Mouse (Mus musculus) heart, postnatal 4 days (tissue): ENCODE data around the gene 2410004B18Rik. TPM values are rescaled to one million over a fixed set of nuclear protein-coding genes. Genes with fewer than 3 reads are reported as not detected.

ENCODE experiments used
- DNase-seq: peaks from one replicate; pipeline ENCODE4 v3.0.0; 2021
- total RNA-seq, 2 experiments: library from RNA; stranded (reverse); gene quantifications; 2 replicates each; pipeline ENCODE4 v1.2.3; 2021

The 2410004B18Rik gene
- total RNA-seq, 2 experiments from 2014 or later, result 24.8 to 25.5 TPM

DNA sequence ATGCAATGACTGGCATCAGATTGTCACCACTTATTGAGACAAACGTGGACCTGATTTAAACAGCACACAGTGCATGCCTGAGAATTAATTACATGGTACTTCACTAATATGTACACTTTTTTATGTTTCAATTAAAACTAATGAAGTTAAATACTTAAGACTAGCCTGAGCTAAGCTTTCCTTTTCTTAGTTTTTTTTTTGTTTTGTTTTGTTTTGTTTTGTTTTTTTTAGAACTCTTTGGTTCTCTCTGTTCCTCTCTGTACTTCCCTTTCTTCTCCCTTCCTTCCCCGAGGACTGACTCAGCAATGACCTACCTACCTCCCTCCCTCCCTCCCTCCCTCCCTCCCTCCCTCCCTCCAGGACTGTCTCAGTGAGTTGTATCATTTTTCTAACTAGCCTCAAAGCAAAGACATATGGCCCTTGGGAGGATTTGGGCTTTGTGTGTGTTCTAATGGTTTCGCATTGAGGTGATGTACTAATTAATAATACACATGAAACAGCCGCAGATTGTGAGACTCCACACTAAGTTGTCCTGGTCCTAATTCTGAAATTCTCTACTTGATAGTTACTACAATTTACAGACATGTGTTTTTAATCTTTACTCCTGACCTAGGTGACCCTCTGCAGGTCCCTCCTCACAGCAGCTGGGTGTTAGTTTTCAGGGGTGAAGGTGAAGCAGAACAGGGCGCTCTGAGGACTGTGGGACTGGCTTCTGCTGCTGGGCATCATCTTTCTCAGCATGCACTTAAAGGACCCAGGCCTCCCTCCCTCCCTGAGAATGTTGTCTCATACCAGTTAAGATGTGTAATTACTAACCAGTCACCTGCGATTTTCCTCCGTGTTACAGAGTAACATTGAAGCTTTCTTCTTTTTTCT lies 8.1 kb upstream of the 2410004B18Rik start:
- no peak for DNase-seq

DNA sequence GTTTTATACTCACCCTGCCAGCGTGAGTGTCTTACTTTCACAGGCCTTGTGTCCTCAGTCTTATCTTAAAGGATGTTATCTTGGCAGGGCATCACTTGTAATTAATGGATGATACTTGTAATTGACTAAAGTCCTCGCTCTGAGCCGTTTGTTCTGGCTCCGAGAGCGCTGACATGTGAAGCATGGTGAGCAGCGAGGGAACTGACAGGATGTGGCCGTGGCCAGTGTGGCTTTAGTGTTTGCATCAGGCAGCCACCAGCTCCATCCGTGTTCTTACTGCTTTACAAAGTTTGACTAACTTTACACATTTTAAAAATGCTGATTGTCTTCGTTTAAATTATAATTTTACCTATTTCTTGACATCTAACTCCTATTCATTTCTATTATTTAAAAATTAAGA lies 4.0 kb upstream of the 2410004B18Rik start:
- DNase-seq, result no peak

DNA sequence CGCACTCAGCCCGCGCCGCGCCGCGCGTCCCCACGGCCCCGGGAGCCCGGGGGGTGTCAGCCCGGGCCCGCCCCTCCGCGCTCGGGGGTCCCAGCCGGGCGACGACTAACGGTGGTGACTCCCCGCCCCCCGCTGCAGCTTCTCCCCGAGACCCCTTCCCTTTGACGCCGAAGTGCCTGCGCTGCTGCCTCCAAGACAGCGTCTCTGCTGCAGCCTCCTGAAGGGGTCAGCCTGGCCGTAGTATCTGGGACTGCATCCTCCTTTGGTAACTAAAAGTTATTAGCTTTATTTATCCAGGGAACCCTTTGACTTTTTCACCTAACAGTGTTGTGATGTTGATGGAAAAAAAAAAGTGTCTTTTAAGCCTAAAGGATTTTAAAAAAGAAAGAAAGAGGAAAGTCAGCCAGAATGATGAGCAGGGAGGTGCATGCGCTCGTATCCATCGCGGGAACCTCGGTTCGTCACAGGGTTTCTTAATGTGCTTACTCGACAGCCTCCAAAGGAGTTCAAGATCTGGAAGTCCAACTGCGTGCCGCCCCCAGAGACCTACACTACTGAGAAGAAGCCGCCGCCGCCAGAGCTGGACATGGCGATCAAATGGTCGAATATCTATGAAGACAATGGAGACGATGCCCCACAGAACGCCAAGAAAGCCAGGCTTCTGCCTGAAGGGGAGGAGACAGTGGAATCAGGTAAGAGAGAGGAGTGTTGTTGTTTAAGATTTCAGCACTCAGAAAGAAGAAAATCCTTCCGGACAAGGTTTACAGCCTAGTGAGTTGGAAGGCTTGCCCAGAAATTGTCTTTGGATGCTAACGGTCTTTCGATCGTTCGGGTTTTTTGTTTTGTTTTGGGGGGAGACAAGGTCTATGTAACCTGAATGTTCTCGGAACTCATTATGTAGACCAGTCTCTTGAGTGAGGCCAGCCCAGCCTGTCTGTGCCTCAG lies 863 bp downstream of the 2410004B18Rik start:
- DNase-seq, result peak; percentile 25

DNA sequence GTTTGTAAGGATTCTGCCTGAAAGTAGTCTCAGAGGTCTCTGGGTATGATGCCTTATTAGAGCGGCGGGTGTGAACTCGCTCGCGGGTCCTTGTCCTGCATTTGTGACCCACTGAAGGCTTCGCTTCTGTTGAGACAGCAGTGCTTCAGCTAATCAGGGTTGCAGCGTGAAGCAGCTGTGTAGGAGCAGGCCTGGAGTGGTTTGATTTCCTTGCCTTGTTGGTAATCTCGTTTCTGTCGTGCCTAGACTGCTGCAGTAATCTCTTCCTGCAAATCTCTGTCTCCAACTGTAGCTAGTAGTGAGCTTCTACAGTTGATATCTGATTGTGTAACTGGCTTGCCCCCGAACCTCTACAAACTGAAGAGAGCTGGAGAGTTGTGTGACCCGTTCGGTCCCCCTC lies 1.6 kb downstream of the 2410004B18Rik start:
- no peak for DNase-seq

DNA sequence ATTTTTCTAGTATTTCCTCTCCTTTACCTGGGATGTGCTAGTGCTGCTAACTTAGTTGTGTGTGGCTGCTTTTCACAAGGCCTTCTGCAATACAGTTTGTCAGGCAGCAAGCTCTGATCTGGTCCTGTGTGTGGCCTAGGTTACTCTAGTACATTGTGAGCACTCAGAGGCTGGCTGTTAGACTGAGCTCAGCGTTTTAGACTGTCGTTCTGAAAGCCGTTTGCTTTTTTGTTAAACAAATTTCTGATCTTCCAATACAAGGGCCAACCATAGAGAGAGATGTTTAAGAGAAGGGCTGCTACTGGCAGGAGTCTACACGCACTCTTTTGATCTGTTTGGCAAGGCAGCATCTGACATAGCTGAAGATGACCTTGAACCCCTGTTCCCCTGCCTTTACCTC lies 2.2 kb downstream of the 2410004B18Rik start:
- DNase-seq, result no peak

DNA sequence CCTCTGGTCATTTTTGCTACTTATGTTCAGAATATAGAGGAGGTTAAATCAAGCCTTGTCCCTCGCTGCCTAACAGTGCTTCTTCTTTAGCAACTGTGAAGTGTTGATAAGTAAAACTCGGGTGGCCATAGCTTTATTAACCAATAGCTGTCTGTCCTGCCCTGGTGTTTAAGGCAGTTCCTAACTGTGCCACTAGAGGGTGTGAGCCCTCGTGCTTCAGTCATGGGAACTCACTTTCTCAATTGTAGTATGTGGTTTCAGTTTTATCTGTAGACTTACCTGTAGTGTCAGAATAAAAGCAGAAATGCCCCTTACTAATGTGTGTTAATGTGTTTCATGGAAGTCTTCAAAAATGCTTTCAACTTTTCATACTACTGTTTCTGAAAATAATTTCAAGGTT lies 4.2 kb downstream of the 2410004B18Rik start:
- peak; percentile 84 for DNase-seq

DNA sequence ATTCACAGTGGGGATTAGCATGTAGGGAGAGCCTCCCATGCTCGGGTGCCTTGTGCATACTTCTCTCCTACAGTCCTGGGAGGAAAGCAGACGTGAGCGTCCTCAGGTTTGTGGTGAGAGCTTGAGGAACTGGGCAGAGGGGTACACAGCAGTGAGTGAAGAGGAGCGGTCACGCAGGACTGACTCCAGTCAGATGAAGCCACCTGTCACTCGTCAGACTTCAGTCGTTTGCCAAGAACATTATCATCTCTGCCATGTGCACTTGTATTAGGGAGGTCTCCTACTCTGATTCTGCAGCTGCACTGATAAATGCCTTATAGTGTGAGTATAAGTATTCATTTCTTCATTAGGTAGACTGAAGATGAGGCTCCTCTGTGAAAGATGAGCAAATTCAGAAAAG lies 6.5 kb downstream of the 2410004B18Rik start:
- no peak for DNase-seq

DNA sequence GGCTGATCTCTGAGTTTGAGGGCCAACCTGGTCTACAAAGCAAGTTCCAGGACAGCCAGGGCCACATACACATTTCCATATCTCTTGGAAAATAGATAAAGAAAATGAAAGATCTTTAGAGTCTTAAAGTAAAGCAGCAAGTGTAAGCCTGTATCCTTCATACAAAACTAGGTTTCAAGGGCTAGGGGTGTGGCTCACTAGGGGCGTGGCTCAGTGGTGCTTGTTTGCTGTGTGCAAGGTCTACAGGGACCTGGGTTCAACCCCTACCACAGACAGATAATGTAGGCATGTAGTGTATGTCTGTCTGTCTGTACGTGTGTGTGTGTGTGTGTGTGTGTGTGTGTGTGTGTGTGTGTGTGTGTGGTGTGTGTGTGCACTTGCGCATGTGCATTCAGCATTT lies 8.1 kb downstream of the 2410004B18Rik start:
- DNase-seq, result no peak

DNA sequence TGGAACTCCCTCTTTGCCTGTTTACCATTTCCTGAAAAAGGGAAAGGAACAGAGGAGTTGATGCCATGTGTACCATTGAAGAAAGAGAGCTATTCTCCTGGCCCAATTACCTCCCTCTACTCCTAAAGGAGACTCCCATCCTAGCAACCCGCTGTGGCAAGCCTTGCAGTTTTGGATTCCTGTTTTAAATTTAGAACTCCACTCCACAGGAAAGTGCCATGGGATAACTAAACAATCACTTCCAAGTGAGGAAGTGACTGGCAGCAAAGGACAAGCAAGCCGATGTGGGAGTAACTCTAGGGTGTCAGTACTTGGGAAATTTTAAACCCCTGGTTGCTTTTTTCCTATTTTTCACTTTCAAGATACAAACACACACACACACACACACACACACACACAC lies 8.8 kb downstream of the 2410004B18Rik start:
- DNase-seq, result no peak

DNA sequence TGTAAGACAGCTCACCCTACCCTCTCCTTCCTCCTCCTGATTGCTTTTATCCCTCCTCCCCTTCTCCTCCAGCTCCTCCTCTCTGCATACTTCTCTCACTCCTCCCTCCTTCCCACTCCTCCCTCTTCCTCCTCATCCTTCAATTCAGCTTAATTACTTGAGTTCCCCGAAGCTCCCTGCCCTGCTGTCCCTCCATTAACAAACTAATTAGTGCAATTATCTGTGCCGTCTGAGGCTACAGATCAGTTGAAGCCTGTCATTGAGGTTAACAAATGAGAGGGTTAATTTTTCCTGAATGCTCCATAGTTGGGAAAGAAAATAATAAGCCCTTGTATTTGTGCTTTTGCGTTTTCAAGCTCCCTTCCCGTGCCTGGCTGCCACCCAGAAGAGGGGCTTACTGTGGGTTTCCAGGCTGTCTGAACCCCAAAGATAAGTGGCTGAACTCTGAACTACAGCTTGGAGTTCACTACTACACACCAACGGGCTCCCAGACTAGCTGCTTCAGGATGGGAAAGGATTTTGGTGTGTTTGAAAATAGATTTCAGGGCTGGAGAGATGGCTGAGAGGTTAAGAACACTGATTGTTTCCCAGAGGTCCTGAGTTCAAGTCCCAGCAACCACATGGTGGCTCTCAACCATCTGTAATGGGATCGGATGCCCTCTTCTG lies 9.9 kb downstream of the 2410004B18Rik start:
- no peak for DNase-seq

DNA sequence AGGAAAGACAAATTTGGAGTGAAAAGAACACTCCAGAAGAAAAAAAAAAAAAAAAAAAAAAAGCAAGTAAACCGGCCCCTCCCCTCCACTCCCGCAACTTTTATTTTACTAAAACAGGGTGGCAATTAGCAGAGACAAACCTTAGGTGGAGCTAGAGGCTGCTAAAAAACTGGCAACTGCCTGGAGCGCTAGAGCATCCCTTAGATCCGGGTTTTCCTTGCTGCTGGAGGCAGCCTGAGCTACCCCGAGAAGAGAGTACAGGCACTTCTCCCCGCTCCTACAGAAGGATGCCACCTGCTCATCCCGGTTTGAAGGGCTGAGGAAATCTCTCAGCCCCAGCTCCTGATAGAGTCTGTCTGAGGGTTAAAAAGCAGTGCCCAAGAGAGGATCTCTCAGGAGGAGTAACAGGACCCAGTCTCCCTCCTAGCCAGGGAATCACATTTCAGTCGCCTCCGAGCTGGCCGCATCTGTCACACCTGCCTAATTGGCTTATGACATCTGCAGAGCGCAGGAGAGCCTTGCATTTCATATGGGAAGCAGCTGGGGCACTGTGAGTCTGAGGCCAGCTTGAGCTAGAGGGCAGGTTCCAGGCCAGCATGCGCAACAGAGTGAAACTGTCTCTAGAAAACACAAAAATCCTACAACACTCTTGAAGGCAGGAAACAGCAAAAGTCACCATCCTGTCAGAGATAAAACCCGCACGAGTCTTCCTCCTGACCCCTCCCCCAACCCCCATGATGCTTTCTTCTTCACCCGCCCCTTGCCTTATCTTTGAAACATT lies 12.4 kb downstream of the 2410004B18Rik start:
- DNase-seq, result peak; percentile 64

DNA sequence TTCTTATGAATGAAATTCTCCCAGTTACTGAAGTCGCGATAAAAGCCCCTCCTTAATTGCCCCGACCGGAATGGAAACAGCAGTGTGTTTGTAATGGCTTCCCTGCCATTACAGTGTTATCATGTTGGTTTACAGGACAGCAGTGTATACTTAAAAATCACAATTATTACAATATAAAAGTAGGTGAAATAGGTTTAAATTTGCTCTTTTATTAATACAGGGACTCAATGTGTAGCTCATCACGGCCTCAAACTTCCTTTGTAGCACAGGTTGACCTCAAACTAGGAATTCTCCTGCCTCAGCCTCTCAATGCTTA lies 13.0 kb downstream of the 2410004B18Rik start:
- no peak for DNase-seq

DNA sequence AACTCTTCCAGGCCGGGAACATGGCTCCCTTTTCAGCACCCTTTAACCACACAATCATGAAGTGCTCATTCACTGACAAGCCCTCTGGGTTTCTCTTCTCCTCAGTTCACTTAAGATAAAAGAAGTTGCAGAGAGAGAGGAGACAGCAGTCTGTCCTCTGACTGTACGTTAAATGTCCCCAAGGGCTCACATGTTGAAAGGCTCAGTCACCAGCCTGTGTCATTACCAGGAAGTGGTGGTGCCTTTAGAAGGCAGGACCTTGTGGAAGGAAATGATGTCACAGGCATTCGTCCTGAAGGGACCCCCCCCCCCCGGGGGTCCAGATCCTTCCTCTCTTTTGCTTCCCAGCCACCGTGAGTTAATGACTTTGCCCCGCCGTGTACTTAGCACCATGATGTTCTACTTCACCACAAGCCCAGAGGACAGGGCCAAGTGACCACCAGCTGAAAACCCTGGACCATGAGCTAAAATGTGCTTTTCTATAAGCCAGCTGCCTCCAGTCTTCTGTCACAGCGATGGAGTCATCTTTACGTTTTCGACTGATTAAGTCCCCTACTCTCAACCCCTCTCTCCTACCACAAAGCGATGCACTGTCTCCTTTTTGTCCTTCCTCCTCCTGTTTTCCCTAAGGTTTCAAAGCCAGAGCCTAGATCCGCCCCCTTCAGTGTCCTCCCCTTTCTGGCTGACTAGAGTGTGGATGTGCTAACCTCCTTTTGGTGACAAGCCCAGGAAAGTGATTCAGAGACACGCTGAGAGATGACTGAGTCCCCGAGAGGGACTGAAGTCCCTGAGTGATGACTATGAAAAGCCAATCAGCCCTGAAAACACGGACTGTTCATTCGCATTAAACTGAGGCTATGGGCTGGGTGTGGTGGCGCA lies 13.7 kb downstream of the 2410004B18Rik start:
- DNase-seq, result peak; percentile 45

DNA sequence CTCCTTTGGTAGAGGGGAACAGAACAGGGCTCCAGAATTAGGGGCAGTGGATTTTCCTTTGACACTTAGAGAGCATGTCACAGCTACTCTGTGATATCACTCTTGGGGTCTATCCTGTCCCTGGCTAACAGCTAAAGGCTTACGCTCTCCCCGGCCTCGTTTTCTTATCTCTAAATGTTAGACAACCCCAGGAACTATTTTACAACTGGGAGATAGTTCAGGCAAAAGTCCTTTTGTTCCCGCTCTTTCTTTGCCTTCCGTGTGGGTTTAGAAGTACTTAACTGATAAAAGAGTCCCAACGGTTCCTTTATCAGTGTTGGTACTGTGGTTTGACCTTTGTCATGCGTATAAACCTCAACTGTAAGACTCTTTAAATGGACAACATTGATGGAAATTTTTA lies 15.1 kb downstream of the 2410004B18Rik start:
- no peak for DNase-seq

DNA sequence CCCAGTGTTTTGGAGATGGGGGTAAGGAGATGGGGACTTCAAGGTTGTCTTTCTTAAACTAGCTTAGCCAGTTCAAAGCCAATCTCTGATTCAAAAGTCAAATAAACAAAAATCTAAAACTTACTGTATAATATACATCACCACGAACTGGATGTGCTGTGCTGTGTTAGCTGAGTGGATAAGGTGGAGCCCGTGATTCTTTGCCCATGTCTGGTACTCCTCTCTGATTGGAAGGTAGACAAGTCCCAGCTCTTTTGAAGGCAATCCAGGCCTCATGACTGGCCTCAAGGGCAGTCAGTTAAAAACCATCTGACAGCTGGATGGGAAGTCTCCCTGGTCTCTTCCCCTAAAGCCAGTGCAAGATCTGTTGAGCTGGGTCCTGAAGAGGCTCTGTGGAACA lies 15.6 kb downstream of the 2410004B18Rik start:
- DNase-seq, result peak; percentile 1

DNA sequence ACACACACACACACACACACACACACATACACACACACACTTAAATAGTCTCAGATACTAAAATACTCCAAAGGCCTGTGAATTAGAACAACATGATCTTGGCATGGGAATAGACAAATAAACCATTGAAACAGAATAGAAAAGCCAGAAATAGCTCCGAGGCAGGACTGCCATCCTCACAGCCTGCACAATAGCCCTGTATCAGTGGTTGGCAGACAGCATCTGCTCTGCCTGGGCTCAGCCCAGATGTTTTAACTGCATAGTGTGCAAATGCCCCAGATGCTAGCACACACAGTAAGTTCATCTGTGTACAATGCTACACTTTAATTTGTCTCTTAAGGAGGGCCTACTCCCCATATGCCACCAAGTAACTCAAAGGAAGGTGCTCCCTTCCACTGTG lies 22.0 kb downstream of the 2410004B18Rik start:
- DNase-seq, result no peak

DNA sequence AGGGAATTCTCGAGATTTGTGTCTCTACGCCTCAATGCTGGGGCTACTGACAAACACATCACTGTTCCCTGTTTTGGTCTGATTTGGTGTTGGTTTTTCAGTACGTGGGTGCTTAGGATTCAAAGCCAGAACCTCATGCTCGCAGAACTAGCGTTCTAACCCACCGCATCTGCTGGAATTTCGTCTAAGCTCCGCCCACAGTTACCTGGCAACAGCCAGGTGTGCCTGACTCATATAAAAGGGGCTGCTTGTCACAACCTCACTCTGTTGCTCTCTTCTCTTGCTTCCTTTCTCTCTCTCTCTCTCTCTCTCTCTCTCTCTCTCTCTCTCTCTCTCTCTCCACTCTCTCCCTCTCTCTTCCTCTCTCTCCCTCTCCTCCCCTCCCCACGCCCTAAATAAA lies 24.6 kb downstream of the 2410004B18Rik start:
- no peak for DNase-seq

DNA sequence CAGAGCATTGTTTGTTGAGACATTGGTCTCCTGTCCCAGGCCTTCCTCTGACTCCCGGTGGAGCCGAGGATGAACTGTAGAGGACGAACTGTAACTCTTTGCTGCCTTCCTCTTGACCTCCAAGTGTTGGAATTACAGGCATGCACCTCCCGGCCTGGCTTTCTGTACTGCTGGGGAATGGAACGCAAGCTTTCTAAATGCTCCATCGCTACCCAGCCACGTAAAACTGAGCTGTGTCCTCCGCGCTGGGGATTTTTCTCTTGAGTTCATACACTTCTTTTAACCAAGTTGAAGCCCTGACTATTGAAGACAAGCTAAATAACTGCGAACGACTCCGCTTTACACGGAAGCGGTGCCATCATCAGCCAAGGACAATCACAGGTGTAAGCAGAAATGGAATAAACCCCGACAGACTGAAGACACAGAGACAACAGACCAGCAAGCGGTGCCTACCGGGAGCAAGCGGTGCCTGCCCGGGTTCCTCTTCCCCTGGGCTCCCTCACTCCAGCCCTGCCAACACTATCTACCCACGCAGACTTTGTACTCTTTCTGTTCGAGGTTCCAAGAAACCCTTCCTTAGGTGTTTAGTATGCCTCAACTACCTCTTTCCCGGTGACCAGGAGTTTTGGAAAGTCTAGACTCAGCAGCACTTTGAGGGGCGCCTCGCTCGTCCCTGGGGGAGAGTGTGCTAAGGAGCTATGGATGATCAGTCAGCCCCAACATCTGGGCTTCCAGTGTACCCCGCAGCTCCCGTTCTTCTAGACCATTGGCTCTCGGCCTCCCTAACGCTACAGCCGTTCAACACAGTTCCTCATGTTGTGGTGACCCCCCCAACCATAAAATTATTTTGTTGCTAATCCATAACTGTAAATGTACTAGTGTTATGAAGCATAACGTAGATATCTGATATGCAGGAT lies 25.5 kb downstream of the 2410004B18Rik start:
- DNase-seq, result peak; percentile 56

DNA sequence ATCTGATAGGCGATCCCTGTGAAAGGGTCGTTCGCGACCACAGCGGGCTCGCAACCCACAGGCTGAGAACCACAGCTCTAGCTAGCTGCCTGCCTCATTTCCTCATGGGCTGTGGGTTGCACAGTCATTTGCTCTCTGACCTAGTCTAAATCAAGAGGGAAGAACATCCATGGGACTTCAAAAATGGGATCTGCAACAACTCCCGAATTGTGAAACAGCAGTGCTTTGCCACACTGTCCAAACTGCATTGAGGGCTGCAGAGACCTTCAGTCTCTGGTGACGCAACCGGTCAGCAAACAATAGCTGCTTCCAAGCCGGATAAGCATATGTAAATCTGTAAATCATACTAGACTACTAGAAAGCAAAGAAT lies 26.2 kb downstream of the 2410004B18Rik start:
- DNase-seq, result no peak

DNA sequence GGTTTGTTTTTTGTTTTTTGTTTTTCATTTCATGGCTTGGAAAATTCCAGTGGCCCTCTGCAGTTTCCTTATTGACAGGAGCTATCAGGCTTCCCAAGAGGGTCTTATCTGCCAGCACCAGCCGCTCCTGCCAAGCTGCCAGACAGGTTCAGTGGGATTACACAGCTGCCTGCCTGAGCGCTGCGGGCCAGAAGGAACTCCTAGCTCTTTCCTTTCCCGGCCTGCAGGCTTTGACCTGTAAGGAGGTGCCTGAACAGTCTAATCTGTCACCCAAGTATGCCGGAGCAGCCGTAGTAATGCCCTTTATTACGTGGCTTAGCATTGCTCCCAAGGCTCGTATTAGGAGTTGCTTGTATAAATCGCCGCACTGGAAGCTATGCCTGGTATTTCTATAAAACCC lies 26.7 kb downstream of the 2410004B18Rik start:
- DNase-seq, result peak; percentile 79
